Mouse (Mus musculus) thymus, postnatal 25 days (tissue): ENCODE measurements at regions not wholly inside any gene's neighbourhood (a gene's known extent, or its start where the extent isn't known, plus 50 kb on each side); places are given as distances from the start of the nearest gene placed in this dataset.
A peak's percentile ranks its signal among the peaks of the same experiment; 100 is the strongest.

ENCODE experiments used
- DNase-seq: peaks from one replicate; pipeline ENCODE4 v3.0.0; 2022

DNA sequence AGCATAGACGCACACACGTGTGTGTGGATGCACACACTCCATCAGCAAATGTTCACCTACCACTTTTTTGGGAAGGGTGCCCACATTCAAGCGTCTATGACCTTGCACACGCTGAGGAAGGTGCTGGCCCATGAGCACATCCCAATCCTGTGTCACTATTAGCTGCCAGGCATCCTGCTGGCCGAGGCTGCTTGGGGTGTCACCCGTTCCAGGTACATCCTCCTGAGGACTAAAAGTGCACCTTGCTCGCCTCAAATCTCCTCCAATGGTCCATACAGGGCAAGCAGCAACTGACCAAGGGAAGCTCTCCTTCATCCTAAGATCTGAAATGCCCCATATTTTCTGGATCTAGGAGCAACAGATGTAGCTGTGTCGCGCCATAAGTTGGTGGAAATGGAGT lies 156.3 kb upstream of the Spred2 start:
- DNase-seq: no peak

DNA sequence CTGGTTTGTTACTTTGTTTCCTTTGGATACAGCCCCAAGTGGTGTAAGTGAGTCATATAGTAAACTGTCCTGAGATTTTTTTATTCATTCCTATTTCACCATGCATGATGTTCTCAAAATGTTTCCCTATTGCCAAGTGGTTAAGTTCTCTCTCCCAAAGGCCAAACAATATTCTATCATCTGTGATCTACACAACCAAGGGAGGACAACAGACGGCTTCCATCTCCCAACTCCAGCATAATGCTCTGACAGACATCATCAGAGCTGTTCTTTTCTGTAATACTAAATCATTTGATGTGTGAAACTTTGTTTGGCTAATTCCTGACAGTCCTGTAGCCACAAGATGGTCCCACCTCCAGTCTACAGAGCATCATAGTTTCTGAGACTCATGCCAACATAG lies 155.2 kb upstream of the Spred2 start:
- no peak for DNase-seq

DNA sequence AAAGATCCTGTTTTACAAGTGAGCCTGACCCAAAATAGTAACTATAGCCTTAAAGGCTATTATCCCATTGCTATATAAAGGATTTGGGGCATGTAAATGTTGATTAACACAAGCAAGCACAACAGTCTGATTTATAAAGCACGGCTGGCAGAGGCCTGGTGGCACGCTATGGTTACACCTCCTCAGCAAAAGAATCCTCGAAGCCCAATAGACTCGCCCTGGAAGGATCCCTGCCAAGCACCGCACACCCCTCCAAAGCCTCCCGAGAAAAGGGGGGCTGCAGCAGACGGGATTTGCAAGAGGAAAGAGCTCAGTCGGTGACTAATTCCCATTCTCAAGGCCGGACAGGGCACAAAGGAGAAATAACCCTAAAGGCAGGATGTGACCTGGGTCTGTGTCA lies 150.2 kb upstream of the Spred2 start:
- no peak for DNase-seq

DNA sequence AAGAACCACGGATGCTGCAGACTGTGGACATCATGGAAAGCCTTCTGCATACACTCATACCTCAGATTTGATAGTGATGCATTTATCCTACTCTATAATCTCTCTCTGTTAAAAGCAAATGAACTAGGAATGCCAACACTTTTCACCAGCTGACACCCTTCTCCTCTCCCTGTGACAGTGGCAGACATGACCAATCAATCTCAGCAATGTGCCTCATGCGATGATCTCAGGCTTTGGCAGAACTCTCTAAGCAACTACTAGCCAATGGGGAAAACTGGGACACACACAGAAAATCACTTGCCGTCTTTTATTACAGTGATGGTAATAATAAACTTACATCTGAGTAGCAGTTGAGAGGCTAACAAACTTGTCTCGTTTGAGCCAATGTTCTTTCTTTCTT lies 148.4 kb upstream of the Spred2 start:
- no peak for DNase-seq

DNA sequence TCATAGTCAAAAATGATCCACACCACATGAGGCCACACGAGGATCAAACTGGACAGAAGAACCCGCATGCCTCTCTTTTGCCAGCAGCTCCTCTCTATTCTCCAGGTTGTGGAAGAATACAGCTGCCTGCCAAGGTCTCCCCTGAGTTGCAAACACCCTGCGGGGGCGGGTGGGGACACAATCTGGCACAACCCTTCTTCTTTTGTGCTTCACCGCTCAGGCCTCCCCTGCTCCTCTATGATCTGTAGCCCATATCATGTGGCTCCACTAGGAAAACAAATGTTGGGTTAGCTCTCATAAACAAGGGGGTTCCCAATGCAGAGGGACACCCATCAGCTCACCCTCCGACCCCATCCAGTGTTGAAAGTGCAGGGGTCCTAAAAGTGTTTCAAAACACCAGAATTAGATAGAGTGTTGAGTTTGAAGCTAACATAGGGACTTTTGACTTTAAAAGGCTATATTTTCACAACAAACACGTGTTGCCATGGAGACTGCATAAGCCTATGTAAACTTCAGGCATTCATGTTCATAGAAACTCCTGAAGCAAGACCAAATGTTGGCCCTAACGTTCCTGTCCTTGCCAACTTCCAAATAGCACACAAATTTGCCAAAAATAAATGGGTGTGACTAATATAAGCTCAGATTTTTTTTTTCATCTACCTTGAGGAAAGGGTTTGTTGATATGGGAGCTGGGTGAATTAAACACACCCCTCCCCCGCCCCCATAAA lies 147.5 kb upstream of the Spred2 start:
- DNase-seq: no peak

DNA sequence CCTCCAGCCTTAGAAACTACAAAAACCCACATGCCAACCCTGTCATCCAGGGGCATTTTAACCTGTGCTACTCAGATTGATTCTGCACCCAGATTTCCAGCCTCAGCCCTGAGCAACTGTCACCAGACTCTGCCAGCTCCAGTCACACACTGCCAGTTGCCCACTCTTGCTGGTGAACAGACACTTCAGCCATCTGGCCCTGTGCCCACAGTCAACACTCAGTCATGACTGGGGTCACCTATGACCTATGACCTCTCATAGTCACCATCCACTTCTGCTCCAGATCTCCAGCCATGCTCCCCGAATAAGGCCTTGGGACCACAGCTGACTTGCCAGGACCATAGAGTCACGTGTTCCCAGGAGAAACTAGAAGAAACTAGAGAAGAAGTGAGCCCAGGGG lies 146.0 kb upstream of the Spred2 start:
- DNase-seq: no peak

DNA sequence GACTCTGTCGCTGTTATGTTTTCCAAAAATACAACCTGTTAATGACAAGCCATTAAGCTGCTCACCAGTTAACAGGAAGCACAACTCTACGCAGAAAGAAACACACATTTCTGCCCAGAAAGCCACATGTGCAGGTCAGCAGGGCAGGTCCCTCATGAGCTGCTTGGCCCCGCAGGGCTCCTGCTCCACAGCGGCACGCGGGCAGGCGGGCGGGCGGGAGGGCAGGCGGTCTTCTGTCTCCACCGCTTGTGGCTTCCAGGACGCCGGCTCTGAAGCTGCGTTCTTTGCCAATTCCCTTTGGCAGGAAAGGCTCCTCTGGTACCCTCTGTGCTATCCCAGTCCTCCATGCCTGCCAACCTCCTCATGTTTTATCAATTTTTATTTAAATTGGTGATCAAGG lies 139.1 kb upstream of the Spred2 start:
- DNase-seq: no peak

DNA sequence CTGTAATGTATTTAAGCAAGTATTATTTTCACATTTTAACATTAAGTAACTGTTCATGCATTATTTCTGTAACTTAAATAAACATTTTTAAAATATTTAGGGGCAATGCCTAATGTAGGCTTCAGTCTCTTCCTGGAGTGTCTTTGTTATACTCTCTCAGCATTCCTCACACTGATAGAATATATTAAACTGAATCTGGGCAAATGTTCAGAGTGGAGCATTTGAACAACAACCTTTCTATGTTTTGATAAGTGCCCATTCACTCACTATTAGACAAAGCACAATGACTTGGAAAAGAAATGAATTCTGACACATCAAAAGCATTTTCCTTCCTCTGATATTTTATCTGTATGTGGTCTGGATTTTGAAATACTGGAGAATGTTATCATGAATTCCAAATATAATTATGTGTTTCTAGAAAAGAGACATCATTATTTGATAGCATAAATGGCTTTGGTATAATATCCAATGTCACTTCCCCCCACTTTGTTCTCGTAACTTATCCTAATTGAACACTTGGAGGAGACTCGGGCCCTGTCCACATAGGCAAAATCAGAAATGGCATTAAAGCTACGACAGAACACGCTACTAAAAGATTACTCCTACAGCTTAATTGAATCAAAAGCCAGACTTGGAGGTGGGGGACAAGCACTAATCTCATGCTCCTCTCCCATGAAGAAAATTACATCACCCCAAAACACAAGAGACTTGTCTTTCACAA lies 127.1 kb upstream of the Spred2 start:
- no peak for DNase-seq

GRCm38 (mm10) chr11:19809359-19809758 lies 114.8 kb upstream of the Spred2 start:
- no peak for DNase-seq

- DNase-seq: no peak
These were observed 112.7 kb upstream of the Spred2 start for GRCm38 (mm10) chr11:19811271-19811991.

DNA sequence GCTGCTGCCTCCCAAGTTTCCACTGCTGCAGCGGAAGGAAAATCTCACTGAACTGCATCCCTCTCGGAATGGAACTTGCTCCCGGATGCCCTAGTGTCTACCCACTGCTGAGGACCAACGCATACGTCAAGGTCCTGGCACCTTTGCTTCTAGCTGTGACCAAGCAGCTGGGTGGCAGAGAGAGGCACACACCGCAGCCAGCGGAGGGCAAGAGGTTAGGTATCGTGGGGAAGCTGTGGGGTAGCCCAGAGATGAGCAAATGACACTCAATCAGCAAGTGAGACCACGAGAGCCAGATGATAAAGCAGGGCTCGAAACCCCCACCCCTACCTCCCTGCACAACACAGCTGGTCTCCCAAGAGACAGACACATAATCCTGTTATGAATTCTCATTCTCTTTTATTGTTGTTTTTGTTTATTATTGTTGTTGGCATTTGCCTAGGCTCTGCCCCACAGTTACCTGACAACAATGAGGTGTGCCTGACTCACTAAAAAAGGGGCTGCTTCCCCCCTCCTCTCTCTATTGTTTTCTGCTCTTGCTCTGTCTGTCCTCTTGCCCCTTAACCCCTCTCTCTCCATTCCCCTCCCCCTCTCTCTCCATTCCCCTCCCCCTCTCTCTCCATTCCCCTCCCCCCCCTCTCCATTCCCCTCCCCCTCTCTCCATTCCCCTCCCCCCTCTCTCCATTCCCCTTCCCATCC lies 112.0 kb upstream of the Spred2 start:
- DNase-seq: no peak

GRCm38 (mm10) chr11:19813549-19813948 lies 110.6 kb upstream of the Spred2 start:
- DNase-seq: no peak

- DNase-seq: no peak
These were observed 101.2 kb upstream of the Spred2 start for GRCm38 (mm10) chr11:19822991-19823390.

DNA sequence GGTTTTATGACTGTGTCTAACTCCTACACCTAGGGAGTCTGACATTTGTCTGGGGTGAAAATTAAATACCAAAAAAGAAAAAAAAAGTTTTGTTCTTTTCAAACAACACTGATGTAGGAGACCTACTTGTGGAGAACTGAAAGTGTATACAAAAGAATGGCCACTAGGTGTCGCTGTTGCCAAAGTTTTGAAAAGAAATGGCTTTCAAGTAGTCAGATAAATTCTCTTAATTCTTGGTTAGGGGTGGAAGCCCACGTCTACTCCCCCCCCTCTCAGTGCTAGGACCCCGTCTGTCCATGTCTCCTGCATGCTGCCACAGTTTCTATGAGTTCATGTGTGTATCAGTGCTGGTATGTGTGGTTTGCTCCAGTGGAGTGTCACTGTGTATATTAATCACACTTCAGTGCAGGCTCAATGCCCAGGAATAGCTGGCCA lies 100.7 kb upstream of the Spred2 start:
- peak; percentile 67 for DNase-seq

GRCm38 (mm10) chr11:19826481-19827185 lies 97.5 kb upstream of the Spred2 start:
- DNase-seq: no peak

- DNase-seq: no peak
These were observed 96.2 kb upstream of the Spred2 start for GRCm38 (mm10) chr11:19827996-19828395.

DNA sequence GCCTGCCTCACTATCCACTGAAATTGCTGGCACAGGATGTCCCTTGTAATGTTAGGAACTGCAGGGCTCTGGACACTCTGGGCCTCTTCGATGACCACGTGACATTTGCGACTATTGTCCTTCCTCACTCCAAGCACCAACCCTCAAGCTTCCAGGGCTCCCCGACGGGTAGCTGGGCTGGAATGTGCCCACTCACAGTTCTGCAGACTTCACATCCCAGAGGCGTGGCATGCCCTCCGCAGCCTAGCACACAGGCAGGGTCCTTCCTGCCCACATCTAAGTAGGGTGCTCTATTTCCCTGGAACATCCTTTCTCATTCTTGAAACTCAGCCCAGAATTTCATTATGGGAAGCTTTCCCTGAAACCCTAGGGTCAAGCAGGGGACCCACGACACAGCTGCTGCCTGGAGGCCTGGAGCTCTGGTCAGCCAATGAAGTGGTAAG lies 95.2 kb upstream of the Spred2 start:
- DNase-seq: no peak

DNA sequence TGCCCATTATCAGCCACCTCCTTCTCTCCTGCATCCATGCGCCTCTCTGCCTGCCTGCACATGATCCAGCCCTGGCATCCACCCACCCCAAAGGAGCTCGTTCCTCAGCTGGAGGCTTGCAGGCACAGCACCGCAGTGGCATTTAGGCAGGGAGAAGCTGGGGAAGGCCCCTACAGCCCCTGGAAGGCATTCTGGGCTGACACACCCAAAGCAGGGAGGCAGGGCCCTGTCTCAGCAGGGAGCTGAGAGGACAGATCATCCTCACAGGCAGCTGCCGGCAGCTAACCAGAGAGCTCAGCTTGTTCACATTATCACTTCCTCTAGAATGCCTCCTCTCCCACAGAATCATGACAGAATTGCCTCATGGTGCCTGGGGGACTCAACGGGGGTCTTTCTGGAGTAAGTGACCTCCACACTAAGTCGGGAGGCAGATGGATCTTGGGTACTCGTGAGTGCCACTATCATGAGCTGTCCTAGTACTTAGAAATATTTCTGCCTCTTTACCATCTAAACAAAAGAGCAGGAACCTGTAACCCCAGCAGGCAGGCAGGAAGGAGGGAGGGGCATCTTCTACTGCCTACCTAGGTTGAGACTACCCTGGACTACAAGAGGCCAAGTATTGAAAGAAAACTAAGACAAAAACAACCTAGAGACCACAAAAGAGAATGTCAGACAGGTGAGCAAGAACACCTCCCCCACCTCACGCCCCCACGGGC lies 94.5 kb upstream of the Spred2 start:
- DNase-seq: no peak

GRCm38 (mm10) chr11:19830280-19831062 lies 93.7 kb upstream of the Spred2 start:
- DNase-seq: peak; percentile 79

- no peak for DNase-seq
These were observed 89.6 kb upstream of the Spred2 start for GRCm38 (mm10) chr11:19834561-19834960.

- DNase-seq: no peak
These were observed 88.9 kb upstream of the Spred2 start for GRCm38 (mm10) chr11:19835221-19835745.
